Mouse (Mus musculus): ENCODE data around the gene Adcy6.

GRCm38 (mm10) chr15:98616362-98617175 is 6.7 kb upstream of the Adcy6 start:
- TF ChIP-seq CTCF (conservative IDR thresholded peaks at IDR 0.05; ENCODE audit: low read length) (no peak), POU5F1 (IDR thresholded peaks at IDR 0.05; ENCODE audit: borderline replicate concordance, low read length) (no peak)

Data from E14TG2a.4 (cell line).